Comparison of ENCODE assay signal across 25 mouse cellular contexts in the genomic region with DNA sequence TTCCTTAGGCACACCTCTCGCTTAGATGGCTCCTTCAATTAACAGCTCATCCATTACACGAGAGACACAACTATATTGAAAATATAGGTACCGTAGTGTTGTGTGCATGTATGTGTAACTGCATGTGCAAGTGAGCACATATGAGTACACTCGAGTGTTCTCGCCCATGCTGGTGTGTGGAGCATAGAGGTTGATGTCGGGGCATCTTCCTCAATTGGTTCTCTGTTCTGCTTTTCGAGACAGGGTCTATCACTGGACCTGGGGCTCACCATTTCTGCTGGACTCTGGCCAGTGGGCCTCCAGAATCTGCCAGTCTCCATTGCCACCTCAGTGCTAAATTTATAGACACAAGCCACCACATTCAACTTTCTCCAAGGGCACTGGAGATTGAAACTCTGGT. TPM values are rescaled to one million over a fixed set of nuclear protein-coding genes. Genes with fewer than 3 reads are reported as not detected.
DNase-seq lines count a peak whose midpoint lies in the region; ATAC-seq lines count a peak whose summit lies in the region.
"Had no signal": no experiment of that assay in that cellular context is flagged by ENCODE, and none has a peak within 500 bp of the region (broad histone marks: within the 10 kb centered on the region; RNA-seq: fewer than 3 reads in every experiment).

No protein-coding gene starts in this region.

- peak; percentile 65 for ATAC-seq in granulocyte monocyte progenitor cell, adult 5-6 weeks (replicated peaks; ENCODE audit: poor library complexity, severe bottlenecking)
- peak; percentile 57 for ATAC-seq in megakaryocyte, adult 5-6 weeks (ENCODE audit: poor library complexity, severe bottlenecking)
- no peak for ATAC-seq in erythroid progenitor cell, adult 5-6 weeks (replicated peaks; ENCODE audit: low FRiP score, poor library complexity, severe bottlenecking)
- ATAC-seq: activated CD4-positive, CD25-positive, alpha-beta regulatory T cell, adult 4 months; CD4-positive, CD25-positive, alpha-beta regulatory T cell, adult 4 months; Patski had no signal

- DNase-seq in heart, adult 11 months: peak; percentile 72
- no peak for DNase-seq in heart, adult 18-20 months
- no peak for DNase-seq in adrenal gland, adult 8-10 months
- DNase-seq: adrenal gland, adult 2 months; adrenal gland, postnatal 10 days; adrenal gland, postnatal 14 days; adrenal gland, postnatal 25 days; adrenal gland, postnatal 36 days; B cell, adult 2 months; cerebellum, adult 11 months; cerebellum, adult 11-12 months; cerebellum, adult 18-20 months; cerebellum, adult 2 months had no signal

RNA-seq across cellular contexts. Expression of a gene that starts 8.4 kb away (rescaled TPM):
- total RNA-seq in heart, adult 18-20 months (2021): 10 to 100 TPM; 10.2 to 10.3 TPM
- 24.2 and 31.4 TPM in 2 replicates for total RNA-seq in granulocyte monocyte progenitor cell, adult 5-6 weeks (2014; fragmentation: Nextera tagmentation)
- 19.8 and 30.5 TPM in 2 replicates for total RNA-seq in granulocyte monocyte progenitor cell, adult 5-6 weeks (2017)
- 6.7 and 10.0 TPM in 2 replicates for total RNA-seq in megakaryocyte, adult 5-6 weeks (2015)
- 12.1 and 13.3 TPM in 2 replicates for total RNA-seq in megakaryocyte, adult 5-6 weeks (2017)
- total RNA-seq in erythroid progenitor cell, adult 5-6 weeks (2015; ENCODE audit: low replicate concordance): 2.9 TPM in 1 of 2 replicates, not detected in the other
- 1.7 and 7.1 TPM in 2 replicates for total RNA-seq in erythroid progenitor cell, adult 5-6 weeks (2017; ENCODE audit: low replicate concordance)
- 10 to 100 TPM; 21.6 to 28.6 (median 24.8) TPM for total RNA-seq in adrenal gland, adult 8-10 months (2022)

RNA-seq across cellular contexts. Expression of a gene that starts 28.9 kb away (rescaled TPM):
- not detected for total RNA-seq in heart, adult 18-20 months (2021)
- total RNA-seq in granulocyte monocyte progenitor cell, adult 5-6 weeks (2014; fragmentation: Nextera tagmentation): not detected in 2 replicates
- total RNA-seq in granulocyte monocyte progenitor cell, adult 5-6 weeks (2017): 3.1 TPM in 1 of 2 replicates, not detected in the other
- not detected in 2 replicates for total RNA-seq in megakaryocyte, adult 5-6 weeks (2015)
- not detected in 2 replicates for total RNA-seq in megakaryocyte, adult 5-6 weeks (2017)
- not detected in 2 replicates for total RNA-seq in erythroid progenitor cell, adult 5-6 weeks (2015; ENCODE audit: low replicate concordance)
- not detected in 2 replicates for total RNA-seq in erythroid progenitor cell, adult 5-6 weeks (2017; ENCODE audit: low replicate concordance)
- total RNA-seq in adrenal gland, adult 8-10 months (2022): not detected
- total RNA-seq: adrenal gland, adult 18-20 months; adrenal gland, adult 2 months; adrenal gland, postnatal 10 days; adrenal gland, postnatal 14 days; adrenal gland, postnatal 25 days; adrenal gland, postnatal 36 days; adrenal gland, postnatal 4 days; CH12.LX; ES-E14; G1E; MEL had no signal

RNA-seq across cellular contexts. Expression of a gene that starts 54.4 kb away (rescaled TPM):
- not detected for total RNA-seq in heart, adult 18-20 months (2021)
- not detected in 2 replicates for total RNA-seq in granulocyte monocyte progenitor cell, adult 5-6 weeks (2014; fragmentation: Nextera tagmentation)
- not detected in 2 replicates for total RNA-seq in granulocyte monocyte progenitor cell, adult 5-6 weeks (2017)
- not detected in 2 replicates for total RNA-seq in megakaryocyte, adult 5-6 weeks (2015)
- total RNA-seq in megakaryocyte, adult 5-6 weeks (2017): not detected in 2 replicates
- not detected in 2 replicates for total RNA-seq in erythroid progenitor cell, adult 5-6 weeks (2015; ENCODE audit: low replicate concordance)
- not detected in 2 replicates for total RNA-seq in erythroid progenitor cell, adult 5-6 weeks (2017; ENCODE audit: low replicate concordance)
- under 1 TPM in 2 of 4 experiments, not detected in 2; 0.86 to 0.95 TPM for total RNA-seq in adrenal gland, adult 8-10 months (2022)
- total RNA-seq: adrenal gland, adult 18-20 months; G1E; MEL had no signal
